In the genomic region with DNA sequence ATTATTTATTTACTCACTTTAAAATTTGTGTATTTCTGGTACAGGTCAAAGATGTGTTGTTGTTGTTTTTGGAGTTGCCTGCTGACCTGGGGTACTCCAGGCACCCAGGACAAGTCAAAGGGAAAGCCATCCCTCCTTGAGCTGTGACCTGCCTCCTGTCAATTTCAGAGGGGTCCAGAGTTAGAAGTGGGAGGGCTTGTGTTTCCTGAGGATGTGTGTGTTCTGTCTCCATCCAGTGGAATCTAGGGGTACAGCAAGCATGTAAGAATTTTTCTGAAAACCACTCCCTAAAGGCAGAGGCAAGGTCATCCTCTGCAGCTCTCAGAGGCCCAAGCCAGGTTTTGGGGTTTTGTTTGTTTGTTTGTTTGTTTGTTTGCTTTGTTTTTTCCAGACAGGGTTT, we compare ENCODE assay signal across 9 mouse cellular contexts. TPM values are rescaled to one million over a fixed set of nuclear protein-coding genes. Genes with fewer than 3 reads are reported as not detected.
DNase-seq lines count a peak whose midpoint lies in the region; ATAC-seq lines count a peak whose summit lies in the region.
"Had no signal": no experiment of that assay in that cellular context is flagged by ENCODE, and none has a peak within 500 bp of the region (broad histone marks: within the 10 kb centered on the region; RNA-seq: fewer than 3 reads in every experiment).

No protein-coding gene starts in this region.

- no peaks in the 10 kb centered on the region for H3K4me1 ChIP-seq in liver, embryonic 11.5 days (replicated peaks; ENCODE audit: control insufficient read depth, insufficient read depth, low read length)
- H3K4me1 ChIP-seq in liver, embryonic 12.5 days, result peaks cover 9% of the 10 kb centered on the region; the same call in 1 of the 2 replicates

- H3K4me3 ChIP-seq in liver, embryonic 11.5 days (ENCODE audit: low read depth, low read length), result no peak overlapping the region
- no peak overlapping the region for H3K4me3 ChIP-seq in liver, embryonic 12.5 days
- H3K4me3 ChIP-seq: heart, embryonic 15.5 days had no signal

- peak; percentile 29; the same call in 1 of the 2 replicates for ATAC-seq in liver, embryonic 11.5 days (replicated peaks; ENCODE audit: low FRiP score)
- ATAC-seq in liver, embryonic 12.5 days, result no peak
- ATAC-seq in megakaryocyte progenitor cell, adult 5-6 weeks (replicated peaks; ENCODE audit: poor library complexity), result peak; percentile 91

- H3K9me3 ChIP-seq in liver, embryonic 11.5 days (ENCODE audit: control insufficient read depth, low read length), result no peaks in the 10 kb centered on the region
- H3K9me3 ChIP-seq in liver, embryonic 12.5 days (replicated peaks), result no peaks in the 10 kb centered on the region
- H3K9me3 ChIP-seq: heart, embryonic 15.5 days had no signal

- no peak overlapping the region for H3K4me2 ChIP-seq in liver, embryonic 11.5 days
- no peak overlapping the region for H3K4me2 ChIP-seq in liver, embryonic 12.5 days
- H3K4me2 ChIP-seq: heart, embryonic 15.5 days had no signal

- no peak overlapping the region for H3K27ac ChIP-seq in liver, embryonic 11.5 days (ENCODE audit: low read depth, low read length)
- no peak overlapping the region for H3K27ac ChIP-seq in liver, embryonic 12.5 days
- H3K27ac ChIP-seq: heart, embryonic 15.5 days had no signal

- no peak overlapping the region for H3K9ac ChIP-seq in liver, embryonic 11.5 days (ENCODE audit: low read depth, low read length)
- H3K9ac ChIP-seq in liver, embryonic 12.5 days, result no peak overlapping the region
- H3K9ac ChIP-seq: heart, embryonic 15.5 days had no signal

- DNase-seq in cerebellum, postnatal 10 days, result peak; percentile 61 to 73
- no peak for DNase-seq in cerebellum, postnatal 25 days
- no peak for DNase-seq in liver, embryonic 11.5 days (ENCODE audit: low spot score)
- DNase-seq in embryo, embryonic 10.5 days (ENCODE audit: low spot score), result peak; percentile 78
- DNase-seq in spleen, postnatal 10 days (ENCODE audit: low spot score in 2 of 2), result no peak
- no peak for DNase-seq in gastrocnemius, postnatal 14 days

- H3K27me3 ChIP-seq in liver, embryonic 11.5 days (replicated peaks; ENCODE audit: control insufficient read depth, insufficient read depth, low read length), result no peaks in the 10 kb centered on the region
- no peaks in the 10 kb centered on the region for H3K27me3 ChIP-seq in liver, embryonic 12.5 days (replicated peaks)
- H3K27me3 ChIP-seq: heart, embryonic 15.5 days had no signal

- intact Hi-C loops in gastrocnemius, postnatal 14 days (cut with DNase I; ENCODE audit: low total_unique reads), result no loop called here

- peaks cover 16% of the 10 kb centered on the region for H3K36me3 ChIP-seq in liver, embryonic 11.5 days (ENCODE audit: control insufficient read depth, insufficient read depth, low read length)
- H3K36me3 ChIP-seq in liver, embryonic 12.5 days, result peaks cover 32% of the 10 kb centered on the region

RNA-seq across cellular contexts. Expression of gene Ppif, which starts 8.0 kb away (rescaled TPM):
- polyA plus RNA-seq in liver, embryonic 11.5 days (2014; fragmentation: Nextera tagmentation; extraction: Ambion mirVana), result 96.3 and 97.0 TPM in 2 replicates
- 46.8 and 48.4 TPM in 2 replicates for polyA plus RNA-seq in liver, embryonic 12.5 days (2016; fragmentation: Nextera tagmentation; extraction: Ambion mirVana)
- 87.8 and 114 TPM in 2 replicates for total RNA-seq in megakaryocyte progenitor cell, adult 5-6 weeks (2015)
- total RNA-seq in megakaryocyte progenitor cell, adult 5-6 weeks (2017), result 20.4 and 31.9 TPM in 2 replicates
- 10 to 100 TPM; 40.9 to 51.4 TPM for total RNA-seq in gastrocnemius, postnatal 14 days (2021)

Comparison
In these comparisons a context has a peak if more than half of its experiments do, and no peak if none do; other contexts are left out.
1. DNase-seq: peak in cerebellum, postnatal 10 days (2 of 2) and embryo, embryonic 10.5 days (single experiment); none in cerebellum, postnatal 25 days (0 of 2), liver, embryonic 11.5 days (single experiment), spleen, postnatal 10 days (0 of 2) and gastrocnemius, postnatal 14 days (single experiment).